9 mouse cellular contexts compared by ENCODE assay signal in the genomic region with DNA sequence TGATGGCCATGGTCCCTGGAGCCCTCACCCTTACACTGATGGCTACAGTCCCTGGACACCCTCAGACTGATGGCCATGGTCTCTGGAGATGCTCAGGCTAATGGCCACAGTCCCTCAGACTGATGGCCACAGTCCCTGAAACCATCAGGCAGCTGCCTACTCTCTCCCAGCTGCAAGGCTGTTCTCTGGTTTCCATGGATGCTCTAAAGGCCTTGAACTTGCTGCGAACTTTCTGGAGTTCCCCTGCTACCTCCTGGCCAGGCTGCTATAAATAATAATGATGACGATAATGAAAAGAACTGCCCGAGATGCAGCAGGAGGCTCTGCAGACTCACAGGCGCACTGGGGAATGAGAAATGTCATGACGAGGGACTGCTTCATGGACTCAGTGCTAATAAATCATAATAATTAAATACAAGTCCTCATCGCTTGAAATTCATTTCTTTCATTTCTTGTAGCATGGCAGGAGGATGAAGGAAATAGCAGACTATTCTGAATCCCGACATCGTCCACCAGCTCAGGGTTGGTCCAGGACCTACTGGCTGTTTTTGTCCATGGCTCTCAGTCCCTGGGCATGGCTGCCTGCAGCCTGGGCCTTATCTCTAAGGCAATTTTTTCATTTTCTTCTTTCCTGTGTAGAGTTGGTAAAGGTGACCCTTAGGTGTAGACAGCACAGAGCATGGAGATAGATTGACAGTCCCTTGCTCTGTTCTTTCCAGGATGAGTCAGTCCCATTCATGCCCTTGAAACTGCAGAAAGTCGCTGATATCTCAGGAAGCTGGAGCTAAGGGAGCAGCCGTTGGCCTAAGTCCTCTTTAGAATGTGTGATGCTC.
DNase-seq lines count a peak whose midpoint lies in the region; ATAC-seq and TF ChIP-seq lines count a peak whose summit lies in the region.
"Had no signal": no experiment of that assay in that cellular context is flagged by ENCODE, and none has a peak within 500 bp of the region (broad histone marks: within the 10 kb centered on the region; RNA-seq: fewer than 3 reads in every experiment).

No protein-coding gene starts in this region.

- H3K4me1 ChIP-seq in heart, postnatal 0 days (ENCODE audit: control insufficient read depth, insufficient read depth) = peaks cover 20% of the 10 kb centered on the region; the same call in 1 of the 2 replicates
- peaks cover 12% of the 10 kb centered on the region; the same call in 1 of the 2 replicates for H3K4me1 ChIP-seq in stomach, embryonic 16.5 days (ENCODE audit: control insufficient read depth, insufficient read depth, low read length)

- no peak for TF ChIP-seq EP300 in heart, postnatal 0 days (IDR thresholded peaks at IDR 0.05; ENCODE audit: low read depth)

- H3K36me3 ChIP-seq in heart, postnatal 0 days (replicated peaks; ENCODE audit: control insufficient read depth, insufficient read depth, low read length) = no peaks in the 10 kb centered on the region
- H3K36me3 ChIP-seq in stomach, embryonic 16.5 days (ENCODE audit: control insufficient read depth, insufficient read depth, low read length) = no peaks in the 10 kb centered on the region
- H3K36me3 ChIP-seq: lung, embryonic 15.5 days had no signal

- H3K9ac ChIP-seq in heart, postnatal 0 days (replicated peaks; ENCODE audit: low read depth, low read length) = no peak overlapping the region
- no peak overlapping the region for H3K9ac ChIP-seq in stomach, embryonic 16.5 days (ENCODE audit: low read length)
- H3K9ac ChIP-seq: lung, embryonic 15.5 days had no signal

- WGBS in heart, postnatal 0 days = 34% methylated on average over 10 of the region's 10 CpGs
- WGBS in stomach, embryonic 16.5 days = 40% methylated on average over 10 of the region's 10 CpGs

- no peak overlapping the region for H3K4me2 ChIP-seq in heart, postnatal 0 days (ENCODE audit: low read depth, low read length)
- H3K4me2 ChIP-seq in stomach, embryonic 16.5 days (ENCODE audit: low read depth, low read length) = no peak overlapping the region
- H3K4me2 ChIP-seq: lung, embryonic 15.5 days had no signal

- TF ChIP-seq CTCF in heart, postnatal 0 days (IDR thresholded peaks at IDR 0.05; ENCODE audit: low read depth) = no peak

- H3K4me3 ChIP-seq in heart, postnatal 0 days (ENCODE audit: low read depth, low read length) = no peak overlapping the region
- H3K4me3 ChIP-seq in stomach, embryonic 16.5 days (replicated peaks; ENCODE audit: low read length) = no peak overlapping the region
- H3K4me3 ChIP-seq: erythroblast, embryonic 14.5 days; lung, embryonic 15.5 days had no signal

- H3K27me3 ChIP-seq in heart, postnatal 0 days (ENCODE audit: control insufficient read depth, insufficient read depth, low read length) = no peaks in the 10 kb centered on the region
- no peaks in the 10 kb centered on the region for H3K27me3 ChIP-seq in stomach, embryonic 16.5 days (ENCODE audit: control insufficient read depth, insufficient read depth, low read length)
- H3K27me3 ChIP-seq: lung, embryonic 15.5 days had no signal

- ATAC-seq in heart, postnatal 0 days (ENCODE audit: insufficient read depth, low read depth) = peak; percentile 75
- ATAC-seq in stomach, embryonic 16.5 days (ENCODE audit: insufficient read depth, low FRiP score) = peak; percentile 69; the same call in 1 of the 2 replicates

- H3K27ac ChIP-seq in heart, postnatal 0 days (ENCODE audit: low read depth) = peak overlapping the region; percentile 28; the same call in 1 of the 2 replicates
- peak overlapping the region; percentile 65 for H3K27ac ChIP-seq in stomach, embryonic 16.5 days (ENCODE audit: low read length)
- H3K27ac ChIP-seq: lung, embryonic 15.5 days had no signal

- no peaks in the 10 kb centered on the region for H3K9me3 ChIP-seq in heart, postnatal 0 days (replicated peaks; ENCODE audit: control insufficient read depth, low read length)
- no peaks in the 10 kb centered on the region for H3K9me3 ChIP-seq in stomach, embryonic 16.5 days (replicated peaks; ENCODE audit: control insufficient read depth, low read length)
- H3K9me3 ChIP-seq: lung, embryonic 15.5 days had no signal

- peak; percentile 8 to 11 for DNase-seq in spleen, postnatal 36 days (ENCODE audit: low spot score in 2 of 2)
- no peak for DNase-seq in spleen, adult 18-20 months
- peak; percentile 78 for DNase-seq in heart, postnatal 0 days (ENCODE audit: low spot score)
- peak; percentile 68 for DNase-seq in kidney, postnatal 10 days
- DNase-seq in testis, postnatal 10 days (ENCODE audit: low spot score) = no peak
- no peak for DNase-seq in layer of hippocampus, postnatal 36 days

Comparison
In these comparisons a context has a peak if more than half of its experiments do, and no peak if none do; other contexts are left out.
1. DNase-seq: peak in spleen, postnatal 36 days (2 of 2), heart, postnatal 0 days (single experiment) and kidney, postnatal 10 days (single experiment); none in spleen, adult 18-20 months (0 of 2), testis, postnatal 10 days (single experiment) and layer of hippocampus, postnatal 36 days (0 of 2).